Mouse (Mus musculus): ENCODE measurements around the gene Zyg11a.
"Not testable (repeated sequence)": the region's sequence is repeated elsewhere in the genome, so short reads cannot be mapped to it uniquely, and the experiment has no call there.

The Zyg11a gene

GRCm38 (mm10) chr4:108144880-108145279 is 73.0 kb downstream of the Zyg11a start, which contains the start of gene Scp2:
Scp2 (minus strand) TSS chr4:108144998.
- DNase-seq (ENCODE audit: low spot score): no peak

DNA sequence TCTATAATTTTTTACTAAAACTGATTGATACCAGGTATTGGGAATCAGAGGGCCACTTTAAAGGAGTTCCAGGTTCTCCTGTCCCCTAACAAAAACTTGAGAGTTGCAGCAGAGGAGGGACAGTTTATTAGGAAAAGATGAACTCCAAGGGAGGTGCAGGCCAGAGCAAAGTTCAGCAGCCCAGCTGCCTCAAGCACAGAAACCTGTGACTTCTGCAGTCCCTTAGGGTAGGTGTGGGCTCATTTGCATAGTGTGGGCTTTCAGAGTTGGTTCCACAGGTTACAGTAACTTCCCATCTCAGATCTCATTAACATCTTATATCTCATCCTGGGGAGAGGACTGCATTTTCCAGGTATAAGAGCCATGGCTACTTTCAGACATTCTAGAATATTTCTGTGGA is 74.1 kb downstream of the Zyg11a start:
- DNase-seq (ENCODE audit: low spot score): no peak

DNA sequence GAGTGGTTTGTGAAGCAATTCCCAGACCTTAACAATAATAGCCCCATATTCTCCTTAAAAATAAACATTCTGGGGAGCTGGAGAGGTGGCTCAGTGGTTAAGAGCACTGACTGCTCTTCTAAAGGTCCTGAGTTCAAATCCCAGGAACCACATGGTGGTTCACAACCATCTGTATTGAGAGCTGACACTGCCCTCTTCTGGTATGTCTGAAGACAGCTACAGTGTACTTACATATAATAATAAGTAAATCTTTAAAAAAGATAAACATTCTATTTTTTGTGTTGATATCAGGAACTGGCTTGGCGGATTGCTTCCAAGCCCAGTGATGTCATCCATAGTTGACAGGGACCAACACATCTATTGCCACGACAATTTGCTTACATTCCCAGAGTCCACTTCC is 74.7 kb downstream of the Zyg11a start:
- not testable (repeated sequence) for DNase-seq (ENCODE audit: low spot score)

GRCm38 (mm10) chr4:108136938-108137337 is 80.9 kb downstream of the Zyg11a start:
- DNase-seq (ENCODE audit: low spot score): no peak

All from urinary bladder, postnatal 25 days (tissue).